Mouse (Mus musculus) telencephalon, adult 2 months (tissue): ENCODE data around the gene Pam.
"Not testable (repeated sequence)": the region's sequence is repeated elsewhere in the genome, so short reads cannot be mapped to it uniquely, and the experiment has no call there.

Experiments used
- DNase-seq: peaks from one replicate; pipeline ENCODE4 v3.0.0-alpha.2; 2011; ENCODE audit warnings: low read depth, low spot score

Gene Pam

DNA sequence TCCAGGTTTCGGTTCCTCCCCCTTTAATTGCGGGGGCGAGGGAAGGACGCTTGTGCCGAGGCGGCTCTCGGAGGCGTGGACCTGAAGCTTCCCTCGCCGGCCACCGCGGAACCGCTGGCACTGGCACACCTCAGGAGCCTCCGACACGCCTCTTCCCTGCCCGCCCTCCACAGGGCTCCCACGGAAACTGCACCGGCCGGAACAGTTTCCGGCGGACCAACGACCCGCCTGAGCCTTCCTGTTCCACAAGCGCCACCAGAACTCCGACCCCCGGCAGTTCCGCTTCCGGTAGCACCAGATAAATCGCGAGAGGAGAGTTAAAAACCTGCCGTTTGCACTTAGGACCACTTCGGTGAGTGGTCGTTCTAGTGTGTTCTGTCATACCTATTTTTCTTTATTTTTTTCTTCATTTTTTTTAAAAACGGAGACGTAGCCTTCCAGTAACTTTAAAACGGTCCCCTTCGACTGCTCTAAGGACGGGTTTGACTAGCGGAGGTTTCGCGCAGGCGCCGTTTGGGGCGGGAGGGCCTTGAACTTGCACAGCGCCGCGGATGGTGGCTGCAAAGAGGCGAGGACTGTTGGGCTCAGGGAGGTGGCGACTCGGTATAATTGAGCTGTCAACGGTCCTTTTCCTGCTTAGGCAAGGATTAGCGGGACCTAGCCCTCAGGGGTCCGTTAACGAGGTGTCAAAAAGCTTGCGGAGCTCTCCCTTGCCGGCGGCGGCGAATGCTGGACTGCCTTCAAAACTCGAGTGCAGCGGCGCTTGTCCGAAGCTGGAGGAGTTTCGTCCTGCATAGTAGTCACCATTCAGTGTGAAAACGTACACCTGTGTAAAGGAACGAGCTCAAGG is 325.3 kb downstream of the Pam start, which contains the start of the genes Gin1 and Ppip5k2:
Gene Gin1 (plus strand): TSS at position 269 of the 850 bp plus-strand sequence.
Gene Ppip5k2 (minus strand): TSS at position 508 of the 850 bp plus-strand sequence.
- peak; percentile 97 for DNase-seq

DNA sequence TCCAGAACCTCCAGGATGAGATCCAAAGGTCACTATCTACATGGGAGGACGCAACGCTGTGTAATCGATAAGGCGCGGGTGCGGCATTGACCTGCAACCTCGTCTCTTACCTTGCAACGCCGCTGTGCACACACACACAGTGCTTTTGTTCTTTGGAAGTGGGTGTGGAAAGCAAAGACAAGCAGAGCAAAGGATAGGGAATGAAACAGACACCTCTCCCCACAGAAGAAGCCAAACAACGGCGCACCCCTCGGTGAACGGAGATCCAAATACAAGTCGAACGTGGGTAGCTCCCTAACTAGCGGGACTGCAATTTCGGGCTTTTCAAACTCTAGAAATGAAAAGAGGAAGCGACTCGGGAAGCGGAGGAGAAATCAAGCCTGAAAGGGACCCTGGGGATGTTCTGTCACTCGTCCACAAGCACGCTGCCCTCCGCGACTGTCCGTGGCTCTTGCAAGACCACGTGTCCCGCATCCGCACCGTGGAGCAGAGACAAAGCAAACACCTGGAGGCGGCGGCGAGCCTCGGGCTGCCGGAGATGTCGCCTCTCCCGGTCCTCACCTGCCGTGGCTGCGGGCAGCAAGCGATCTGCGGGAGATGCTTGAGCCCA is 326.0 kb downstream of the Pam start:
- no peak for DNase-seq

DNA sequence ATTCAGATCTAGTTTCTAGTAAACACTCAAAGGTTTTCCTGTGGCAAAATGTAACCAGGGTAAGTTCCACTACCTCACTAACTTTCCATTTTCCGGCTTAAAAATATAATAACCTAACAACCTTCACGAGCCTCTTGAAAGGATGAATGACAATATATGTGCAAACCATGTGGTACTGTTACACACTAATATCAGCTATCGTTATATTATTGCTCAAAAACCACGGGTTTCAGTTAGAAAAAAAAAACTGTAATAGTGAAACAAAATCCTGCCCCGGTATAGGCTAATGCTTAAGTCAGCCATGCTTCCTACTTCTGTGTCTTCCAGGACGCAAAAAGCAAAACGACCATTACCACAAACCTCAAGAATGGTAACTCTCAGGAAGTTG is 326.5 kb downstream of the Pam start:
- DNase-seq = no peak

DNA sequence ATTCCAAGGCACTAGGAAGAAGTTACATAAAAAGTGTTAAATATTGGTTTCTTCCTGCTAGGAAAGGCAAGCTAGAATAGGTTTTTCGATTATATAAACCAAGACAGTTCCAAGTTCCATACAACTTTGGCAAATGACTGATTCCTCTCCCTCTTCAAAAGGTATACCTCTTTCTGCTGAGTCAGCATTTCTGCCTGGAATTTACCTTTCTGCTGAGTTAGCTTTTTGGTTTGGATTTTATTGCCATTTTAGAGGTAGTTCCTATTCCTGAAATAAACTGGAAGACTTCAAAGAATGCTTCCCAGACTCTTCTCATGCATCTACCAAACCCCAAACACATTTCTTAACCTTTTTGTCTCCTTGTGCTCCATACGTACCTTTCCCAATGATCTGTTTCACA is 327.4 kb downstream of the Pam start:
- DNase-seq = no peak

DNA sequence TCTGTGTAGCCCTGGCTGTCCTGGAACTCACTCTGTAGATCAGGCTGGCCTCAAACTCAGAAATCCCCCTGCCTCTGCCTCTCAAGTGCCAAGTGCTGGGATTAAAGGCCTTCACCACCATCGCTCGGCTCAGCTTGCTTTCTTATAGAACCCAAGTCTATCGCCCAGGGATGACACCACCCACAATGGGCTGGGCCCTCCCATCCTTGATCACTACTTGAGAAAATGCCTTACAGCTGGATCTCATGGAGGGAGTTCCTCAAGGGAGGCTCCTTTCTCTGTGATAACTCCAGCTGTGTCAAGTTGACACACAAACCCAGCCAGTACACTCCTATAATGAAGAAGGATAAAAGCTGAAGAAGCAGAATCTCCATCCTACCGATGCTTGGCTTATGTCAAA is 329.7 kb downstream of the Pam start:
- DNase-seq = not testable (repeated sequence)

DNA sequence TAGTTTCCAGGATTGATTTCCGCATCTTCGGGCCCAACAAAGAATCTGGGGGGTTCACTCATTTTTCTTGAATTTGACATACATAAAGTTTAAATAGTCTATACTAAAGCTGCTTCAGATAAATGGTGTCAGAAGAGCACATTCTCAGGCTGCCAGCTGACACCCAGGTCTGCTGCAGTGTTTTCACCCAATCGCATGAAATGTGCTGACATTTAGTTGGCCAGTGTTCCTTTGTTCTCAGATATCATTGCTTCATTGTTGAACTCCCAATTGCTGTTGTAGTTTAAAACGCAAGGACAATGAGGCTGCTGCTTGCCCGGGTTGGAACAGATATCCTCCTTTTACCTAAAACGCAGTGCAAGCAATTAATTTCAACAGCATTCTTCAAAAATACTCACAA is 334.0 kb downstream of the Pam start:
- DNase-seq = no peak

DNA sequence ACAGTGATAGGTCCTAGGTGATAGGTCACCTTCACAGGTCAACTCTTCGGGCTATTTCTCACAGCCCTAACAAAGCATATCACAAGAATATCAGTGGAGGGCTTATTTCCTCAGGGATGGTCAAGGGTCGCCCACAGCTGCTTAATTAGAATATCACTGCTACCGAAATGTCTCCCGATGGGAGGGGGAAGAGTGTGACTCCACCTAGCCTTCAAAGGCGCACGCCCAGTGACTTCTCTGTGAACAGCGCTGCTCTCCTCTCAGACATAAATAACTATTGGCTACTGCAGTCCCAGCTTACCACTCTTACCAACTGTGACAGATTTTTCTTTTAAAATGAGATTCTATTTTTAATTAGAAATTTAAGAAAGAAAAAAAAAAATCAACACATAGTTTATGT is 334.8 kb downstream of the Pam start:
- no peak for DNase-seq

DNA sequence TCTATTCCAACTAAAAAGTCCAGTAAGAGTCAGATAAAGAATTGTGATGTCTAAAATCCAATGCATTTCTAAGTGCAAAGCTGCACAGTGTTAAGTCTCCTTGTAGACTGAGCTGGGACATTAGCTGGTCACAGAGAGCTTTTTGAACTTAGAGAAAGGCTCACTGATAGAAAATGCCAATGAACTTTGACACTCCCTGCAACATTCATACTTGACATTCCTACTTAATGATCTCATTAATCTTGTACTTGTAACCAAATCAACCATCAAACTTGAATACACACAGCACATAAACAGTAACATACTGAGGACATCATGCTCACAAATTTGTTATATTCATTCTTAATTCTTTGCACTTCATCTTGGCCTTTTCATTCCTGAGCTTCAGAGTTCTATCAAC is 335.6 kb downstream of the Pam start:
- DNase-seq = no peak

DNA sequence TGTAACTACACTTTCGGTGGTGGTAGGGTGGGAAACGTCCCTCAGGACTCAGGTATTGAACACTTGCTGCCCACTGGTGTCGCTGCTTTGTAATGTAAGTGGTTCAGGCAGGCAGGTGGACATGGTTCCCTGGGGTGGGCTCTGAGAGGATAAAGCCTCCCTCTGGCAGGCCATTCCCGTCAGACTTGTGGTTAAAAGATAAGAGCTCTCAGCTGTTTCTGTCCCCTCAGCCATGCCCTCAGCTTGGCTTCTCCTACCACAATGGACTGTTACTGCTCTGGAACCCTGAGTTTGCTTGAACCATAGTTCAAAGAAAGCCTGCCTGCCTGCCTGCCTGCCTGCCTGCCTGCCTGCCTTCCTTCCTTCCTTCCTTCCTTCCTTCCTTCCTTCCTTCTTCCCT is 341.1 kb downstream of the Pam start:
- no peak for DNase-seq

DNA sequence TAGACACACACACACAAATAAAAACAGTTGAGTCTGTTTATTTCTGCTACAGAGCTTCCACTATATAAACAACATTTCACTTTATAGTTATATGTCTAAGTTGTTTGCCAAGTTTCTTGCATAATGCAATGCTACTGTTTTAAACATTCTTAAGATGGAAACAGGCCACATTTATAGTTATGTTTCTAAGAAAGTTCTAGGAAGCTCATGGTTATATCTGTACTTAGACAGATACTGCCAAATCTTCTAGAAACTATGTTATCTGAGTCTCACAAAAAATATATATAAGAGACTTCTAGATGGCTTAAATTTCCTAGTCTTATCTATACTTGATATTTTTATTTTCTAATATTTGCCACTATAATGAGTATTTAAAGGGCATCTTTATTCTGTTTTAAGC is 342.2 kb downstream of the Pam start:
- no peak for DNase-seq

DNA sequence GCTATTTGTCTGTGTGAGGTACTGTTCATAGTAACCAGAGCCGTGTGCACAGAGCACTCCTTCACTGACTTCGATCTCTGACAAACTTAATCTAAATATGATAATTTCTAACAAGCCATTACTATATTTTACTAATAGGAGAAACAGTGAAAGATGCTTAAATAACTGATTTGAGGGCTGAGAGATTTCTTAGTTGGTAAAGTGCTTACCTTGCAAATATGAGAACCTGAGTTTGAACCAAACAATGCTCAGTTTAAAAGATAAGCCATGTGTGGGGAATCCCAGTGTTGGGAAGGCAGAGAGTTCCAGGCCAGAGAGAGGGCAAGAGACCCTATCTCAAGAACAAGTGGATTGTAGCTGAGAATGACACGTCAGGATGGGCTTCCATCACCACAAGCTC is 347.3 kb downstream of the Pam start:
- DNase-seq = no peak

DNA sequence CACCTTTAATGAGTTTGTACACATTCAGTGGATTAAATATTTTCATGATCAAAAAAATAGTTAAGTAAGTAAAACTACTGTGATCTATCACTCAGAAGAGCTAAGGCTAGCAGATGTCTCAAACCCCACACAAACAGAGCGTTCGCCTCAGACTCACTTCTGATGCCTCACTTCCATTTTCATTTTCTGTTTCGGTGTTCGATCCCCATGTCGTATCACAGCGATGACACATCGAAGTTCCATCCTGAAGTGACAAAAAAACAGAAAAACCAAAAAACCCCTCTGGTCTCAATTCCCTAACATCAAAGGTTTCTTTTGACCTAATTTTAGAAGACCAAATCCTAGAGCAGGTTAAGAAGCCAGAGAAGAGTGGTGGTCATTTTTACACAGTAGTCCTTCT is 349.2 kb downstream of the Pam start:
- DNase-seq = no peak

DNA sequence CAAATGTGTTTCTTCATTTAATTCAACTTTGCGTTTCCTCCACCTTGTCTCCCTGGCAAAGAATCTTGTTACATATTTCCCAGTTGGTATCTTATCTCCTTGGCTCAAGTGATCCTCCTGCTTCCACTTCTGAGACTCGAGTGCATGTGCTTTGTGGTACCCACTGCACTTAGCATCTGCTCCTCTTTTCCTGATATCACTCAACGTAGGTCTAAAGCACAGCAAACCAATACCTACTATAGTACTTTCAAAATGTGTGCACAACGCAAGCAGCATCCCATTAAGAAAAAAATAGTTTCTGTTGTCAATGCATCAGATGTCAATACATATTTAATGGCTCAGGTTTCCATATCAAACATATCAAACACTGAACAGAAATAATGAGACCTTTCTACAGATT is 349.7 kb downstream of the Pam start:
- DNase-seq = no peak
